Mouse (Mus musculus): Measurements from ENCODE around the gene Slc17a2.

DNA sequence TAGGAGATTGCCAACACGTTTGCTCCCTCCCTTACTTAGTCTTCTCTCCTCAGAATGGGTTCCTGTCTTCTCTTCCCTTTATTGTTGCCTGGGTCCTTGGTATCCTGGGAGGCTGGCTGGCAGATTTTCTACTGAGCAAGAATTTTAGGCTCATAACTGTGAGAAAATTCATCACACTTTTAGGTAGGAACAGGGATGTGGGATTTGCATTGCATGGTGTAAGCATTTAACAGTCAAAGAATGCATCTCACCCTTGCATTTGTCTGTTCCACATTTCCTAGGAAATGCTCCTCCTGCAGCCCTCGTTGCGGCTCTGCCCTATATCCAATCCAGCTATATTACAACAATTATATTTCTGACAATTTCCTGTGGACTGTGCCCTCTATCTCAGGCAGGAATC is 49.6 kb downstream of the Slc17a2 start:
- TF ChIP-seq POLR2A (IDR thresholded peaks at IDR 0.05; ENCODE audit: borderline replicate concordance, control insufficient read depth, low read depth, low read length) (no peak), CTCF (IDR thresholded peaks at IDR 0.05; ENCODE audit: control insufficient read depth, insufficient read depth, low read length) (no peak)
